Mouse (Mus musculus): ENCODE measurements around the gene Ahsg. TPM values are rescaled to one million over a fixed set of nuclear protein-coding genes. Genes with fewer than 3 reads are reported as not detected.

Ahsg gene
- polyA plus RNA-seq, 1 experiment from 2014 or later: 79.0 TPM

GRCm38 (mm10) chr16:22918664-22919312 is 27.7 kb downstream of the Ahsg start:
- H3K27me3 ChIP-seq (replicated peaks; ENCODE audit: control insufficient read depth, insufficient read depth, low read length): no peaks in the 10 kb centered on the region
- WGBS: 82% methylated on average over 15 of the region's 15 CpGs
- H3K9ac ChIP-seq (ENCODE audit: low read depth, low read length): no peak overlapping the region
- no peaks in the 10 kb centered on the region for H3K9me3 ChIP-seq (ENCODE audit: control insufficient read depth, low read length)
- no peak overlapping the region for H3K4me3 ChIP-seq (ENCODE audit: low read depth, low read length)
- no peak overlapping the region for H3K4me2 ChIP-seq
- H3K27ac ChIP-seq (ENCODE audit: low read depth, low read length): no peak overlapping the region
- ATAC-seq (replicated peaks; ENCODE audit: low FRiP score) (no peak), DNase-seq (ENCODE audit: low spot score) (no peak)
- no peaks in the 10 kb centered on the region for H3K4me1 ChIP-seq (replicated peaks; ENCODE audit: control insufficient read depth, insufficient read depth, low read length)
- H3K36me3 ChIP-seq (ENCODE audit: control insufficient read depth, insufficient read depth, low read length): no peaks in the 10 kb centered on the region

- WGBS: 48% methylated on average over 18 of the region's 18 CpGs
- Histone ChIP-seq H3K4me3 (ENCODE audit: low read depth, low read length) (no peak overlapping the region), H3K4me2 (no peak overlapping the region), H3K9ac (ENCODE audit: low read depth, low read length) (no peak overlapping the region), H3K9me3 (ENCODE audit: control insufficient read depth, low read length) (no peaks in the 10 kb centered on the region), H3K27ac (ENCODE audit: low read depth, low read length) (no peak overlapping the region), H3K27me3 (replicated peaks; ENCODE audit: control insufficient read depth, insufficient read depth, low read length) (no peaks in the 10 kb centered on the region), H3K4me1 (replicated peaks; ENCODE audit: control insufficient read depth, insufficient read depth, low read length) (no peaks in the 10 kb centered on the region), H3K36me3 (ENCODE audit: control insufficient read depth, insufficient read depth, low read length) (no peaks in the 10 kb centered on the region)
- no peak for DNase-seq (ENCODE audit: low spot score)
- ATAC-seq (replicated peaks; ENCODE audit: low FRiP score): no peak
Measured at GRCm38 (mm10) chr16:22919971-22920854, 29.1 kb downstream of the Ahsg start.

- H3K27me3 ChIP-seq (replicated peaks; ENCODE audit: control insufficient read depth, insufficient read depth, low read length): no peaks in the 10 kb centered on the region
- ATAC-seq (replicated peaks; ENCODE audit: low FRiP score): no peak
Measured at GRCm38 (mm10) chr16:22921761-22922160, 30.7 kb downstream of the Ahsg start.

GRCm38 (mm10) chr16:22922433-22922832 is 31.4 kb downstream of the Ahsg start:
- no peak for ATAC-seq (replicated peaks; ENCODE audit: low FRiP score)
- Histone ChIP-seq H3K27me3 (replicated peaks; ENCODE audit: control insufficient read depth, insufficient read depth, low read length) (no peaks in the 10 kb centered on the region), H3K9me3 (ENCODE audit: control insufficient read depth, low read length) (no peaks in the 10 kb centered on the region), H3K4me1 (replicated peaks; ENCODE audit: control insufficient read depth, insufficient read depth, low read length) (no peaks in the 10 kb centered on the region), H3K27ac (ENCODE audit: low read depth, low read length) (no peak overlapping the region), H3K4me2 (no peak overlapping the region), H3K36me3 (ENCODE audit: control insufficient read depth, insufficient read depth, low read length) (no peaks in the 10 kb centered on the region), H3K4me3 (ENCODE audit: low read depth, low read length) (no peak overlapping the region), H3K9ac (ENCODE audit: low read depth, low read length) (no peak overlapping the region)
- no peak for DNase-seq (ENCODE audit: low spot score)
- WGBS: 87% methylated on average over 4 of the region's 4 CpGs

More at GRCm38 (mm10) chr16:22921761-22922160, 30.7 kb downstream of the Ahsg start:
- H3K4me3 ChIP-seq (ENCODE audit: low read depth, low read length): no peak overlapping the region
- WGBS: 88% methylated on average over 5 of the region's 5 CpGs
- no peak overlapping the region for H3K4me2 ChIP-seq
- H3K27ac ChIP-seq (ENCODE audit: low read depth, low read length): no peak overlapping the region
- H3K4me1 ChIP-seq (replicated peaks; ENCODE audit: control insufficient read depth, insufficient read depth, low read length): no peaks in the 10 kb centered on the region
- DNase-seq (ENCODE audit: low spot score): no peak
- H3K9ac ChIP-seq (ENCODE audit: low read depth, low read length): no peak overlapping the region
- H3K36me3 ChIP-seq (ENCODE audit: control insufficient read depth, insufficient read depth, low read length): no peaks in the 10 kb centered on the region
- H3K9me3 ChIP-seq (ENCODE audit: control insufficient read depth, low read length): no peaks in the 10 kb centered on the region

- no peak overlapping the region for H3K9ac ChIP-seq (ENCODE audit: low read depth, low read length)
- ATAC-seq (replicated peaks; ENCODE audit: low FRiP score): no peak
- H3K36me3 ChIP-seq (ENCODE audit: control insufficient read depth, insufficient read depth, low read length): no peaks in the 10 kb centered on the region
- DNase-seq (ENCODE audit: low spot score): no peak
- no peak overlapping the region for H3K4me3 ChIP-seq (ENCODE audit: low read depth, low read length)
- WGBS: 77% methylated on average over 6 of the region's 6 CpGs
- no peak overlapping the region for H3K4me2 ChIP-seq
- H3K4me1 ChIP-seq (replicated peaks; ENCODE audit: control insufficient read depth, insufficient read depth, low read length): no peaks in the 10 kb centered on the region
- no peaks in the 10 kb centered on the region for H3K27me3 ChIP-seq (replicated peaks; ENCODE audit: control insufficient read depth, insufficient read depth, low read length)
- no peak overlapping the region for H3K27ac ChIP-seq (ENCODE audit: low read depth, low read length)
- H3K9me3 ChIP-seq (ENCODE audit: control insufficient read depth, low read length): no peaks in the 10 kb centered on the region
Measured at GRCm38 (mm10) chr16:22929575-22929974, 38.5 kb downstream of the Ahsg start.

- Histone ChIP-seq H3K27me3 (replicated peaks; ENCODE audit: control insufficient read depth, insufficient read depth, low read length) (no peaks in the 10 kb centered on the region), H3K27ac (ENCODE audit: low read depth, low read length) (no peak overlapping the region), H3K4me2 (no peak overlapping the region), H3K4me3 (ENCODE audit: low read depth, low read length) (no peak overlapping the region), H3K9ac (ENCODE audit: low read depth, low read length) (no peak overlapping the region), H3K9me3 (ENCODE audit: control insufficient read depth, low read length) (no peaks in the 10 kb centered on the region), H3K36me3 (ENCODE audit: control insufficient read depth, insufficient read depth, low read length) (no peaks in the 10 kb centered on the region), H3K4me1 (replicated peaks; ENCODE audit: control insufficient read depth, insufficient read depth, low read length) (no peaks in the 10 kb centered on the region)
- 80% methylated on average over 11 of the region's 11 CpGs for WGBS
- ATAC-seq (replicated peaks; ENCODE audit: low FRiP score): no peak
- DNase-seq (ENCODE audit: low spot score): no peak
Measured at GRCm38 (mm10) chr16:22931431-22932200, 40.5 kb downstream of the Ahsg start.

- no peak for ATAC-seq (replicated peaks; ENCODE audit: low FRiP score)
- Histone ChIP-seq H3K4me1 (replicated peaks; ENCODE audit: control insufficient read depth, insufficient read depth, low read length) (no peaks in the 10 kb centered on the region), H3K9me3 (ENCODE audit: control insufficient read depth, low read length) (no peaks in the 10 kb centered on the region), H3K36me3 (ENCODE audit: control insufficient read depth, insufficient read depth, low read length) (no peaks in the 10 kb centered on the region), H3K27ac (ENCODE audit: low read depth, low read length) (no peak overlapping the region), H3K27me3 (replicated peaks; ENCODE audit: control insufficient read depth, insufficient read depth, low read length) (no peaks in the 10 kb centered on the region), H3K4me2 (no peak overlapping the region), H3K4me3 (ENCODE audit: low read depth, low read length) (no peak overlapping the region), H3K9ac (ENCODE audit: low read depth, low read length) (no peak overlapping the region)
- WGBS: 85% methylated on average over 12 of the region's 12 CpGs
- DNase-seq (ENCODE audit: low spot score): no peak
Measured at GRCm38 (mm10) chr16:22937631-22938030, 46.6 kb downstream of the Ahsg start.

- Histone ChIP-seq H3K4me1 (replicated peaks; ENCODE audit: control insufficient read depth, insufficient read depth, low read length) (no peaks in the 10 kb centered on the region), H3K36me3 (ENCODE audit: control insufficient read depth, insufficient read depth, low read length) (no peaks in the 10 kb centered on the region), H3K9ac (ENCODE audit: low read depth, low read length) (no peak overlapping the region), H3K4me2 (no peak overlapping the region), H3K27ac (ENCODE audit: low read depth, low read length) (no peak overlapping the region), H3K9me3 (ENCODE audit: control insufficient read depth, low read length) (no peaks in the 10 kb centered on the region), H3K27me3 (replicated peaks; ENCODE audit: control insufficient read depth, insufficient read depth, low read length) (no peaks in the 10 kb centered on the region), H3K4me3 (ENCODE audit: low read depth, low read length) (no peak overlapping the region)
- ATAC-seq (replicated peaks; ENCODE audit: low FRiP score) (no peak), DNase-seq (ENCODE audit: low spot score) (no peak)
- WGBS: 73% methylated on average over 2 of the region's 2 CpGs
Measured at GRCm38 (mm10) chr16:22938541-22938940, 47.5 kb downstream of the Ahsg start.
